Mouse (Mus musculus) neural tube, embryonic 11.5 days (tissue): ENCODE results near the gene Pgf. TPM values are rescaled to one million over a fixed set of nuclear protein-coding genes. Genes with fewer than 3 reads are reported as not detected.

Source experiments
- ATAC-seq: fragments of 200-750 bp; cut with Nextera tagmentation; 2 replicates; pipeline ENCODE4 v1.8.0; 2017; ENCODE audit warnings: moderate number of reproducible peaks, mild to moderate bottlenecking, moderate TSS enrichment, moderate library complexity; ENCODE audit not compliant: insufficient read depth, low FRiP score, low TSS enrichment
- DNase-seq: peaks from one replicate; pipeline ENCODE4 v3.0.0-alpha.2; 2015; ENCODE audit warnings: low spot score
- H3K27ac ChIP-seq: fragments of 300-500 bp; sonication (generic); 2 replicates; pipeline ENCODE4 v1.5.1; 2014; ENCODE audit warnings: low read depth, mild to moderate bottlenecking, low read length
- H3K27me3 ChIP-seq: fragments of 300-500 bp; sonication (generic); 2 replicates; pipeline ENCODE4 v1.6.1; 2014; ENCODE audit warnings: mild to moderate bottlenecking, low read length, mixed read lengths; ENCODE audit not compliant: control insufficient read depth, insufficient read depth
- H3K36me3 ChIP-seq: fragments of 300-500 bp; sonication (generic); 2 replicates; pipeline ENCODE4 v1.6.1; 2014; ENCODE audit warnings: mild to moderate bottlenecking, low read length, moderate library complexity, mixed read lengths; ENCODE audit not compliant: control insufficient read depth, insufficient read depth
- H3K4me1 ChIP-seq: fragments of 300-500 bp; sonication (generic); 2 replicates; pipeline ENCODE4 v1.6.1; 2014; ENCODE audit warnings: low read length, mixed read lengths; ENCODE audit not compliant: control insufficient read depth, insufficient read depth
- H3K4me2 ChIP-seq: fragments of 300-500 bp; sonication (generic); 2 replicates; pipeline ENCODE4 v1.6.1; 2014; ENCODE audit warnings: low read depth, mild to moderate bottlenecking, moderate library complexity
- H3K4me3 ChIP-seq: fragments of 300-500 bp; sonication (generic); 2 replicates; pipeline ENCODE4 v1.5.1; 2014; ENCODE audit warnings: low read depth, low read length
- H3K9ac ChIP-seq: fragments of 300-500 bp; sonication (generic); 2 replicates; pipeline ENCODE4 v1.6.1; 2014; ENCODE audit warnings: mild to moderate bottlenecking, low read length
- H3K9me3 ChIP-seq: fragments of 300-500 bp; sonication (generic); 2 replicates; pipeline ENCODE4 v1.6.1; 2016; ENCODE audit warnings: low read length; ENCODE audit not compliant: control insufficient read depth
- WGBS: fragments of 180-500 bp; shearing (Covaris S2); extraction: QIAGEN DNeasy Blood & Tissue Kit; methylation state at CpG from one replicate; pipeline ENCODE4 v1.1.7; 2014; 5-methylcytosine and 5-hydroxymethylcytosine counted together
- polyA plus RNA-seq: library from polyadenylated mRNA; unstranded; fragments of >200 nt; fragmentation: Nextera tagmentation; extraction: Ambion mirVana; gene quantifications from 2 replicates; pipeline ENCODE4 v1.2.1, GENCODE M21; 2014

Gene Pgf
- polyA plus RNA-seq, 1 experiment from 2014 or later: 7.1 TPM

GRCm38 (mm10) chr12:85159592-85159991 lies 18.0 kb downstream of the Pgf start:
- H3K4me1 ChIP-seq: no peaks in the 10 kb centered on the region
- no peak overlapping the region for H3K9ac ChIP-seq
- H3K4me2 ChIP-seq: no peak overlapping the region
- H3K27me3 ChIP-seq: no peaks in the 10 kb centered on the region
- ATAC-seq: no peak
- no peak for DNase-seq
- H3K27ac ChIP-seq: no peak overlapping the region
- H3K9me3 ChIP-seq: no peaks in the 10 kb centered on the region
- 76% methylated on average over 5 of the region's 5 CpGs for WGBS
- no peaks in the 10 kb centered on the region for H3K36me3 ChIP-seq
- H3K4me3 ChIP-seq: no peak overlapping the region

DNA sequence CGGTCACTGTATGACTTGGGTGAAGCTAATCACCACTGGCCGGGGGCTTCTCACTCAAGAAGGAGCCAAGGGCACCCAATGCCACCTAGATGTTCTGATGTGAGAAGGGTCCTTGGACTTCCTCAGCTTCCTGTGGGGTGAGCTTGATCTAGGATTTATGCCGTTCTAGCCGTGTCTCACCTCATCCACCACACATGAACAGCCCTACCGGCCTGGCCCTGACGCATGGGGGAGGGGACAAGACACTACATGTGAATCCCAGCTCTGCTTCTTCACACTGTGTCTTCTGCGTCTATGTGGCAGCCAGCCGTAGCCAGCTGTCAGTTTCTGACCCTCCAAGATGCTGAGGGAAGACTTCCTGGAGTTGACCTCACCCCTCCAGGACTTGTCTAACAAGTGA lies 18.8 kb downstream of the Pgf start:
- DNase-seq: no peak

DNA sequence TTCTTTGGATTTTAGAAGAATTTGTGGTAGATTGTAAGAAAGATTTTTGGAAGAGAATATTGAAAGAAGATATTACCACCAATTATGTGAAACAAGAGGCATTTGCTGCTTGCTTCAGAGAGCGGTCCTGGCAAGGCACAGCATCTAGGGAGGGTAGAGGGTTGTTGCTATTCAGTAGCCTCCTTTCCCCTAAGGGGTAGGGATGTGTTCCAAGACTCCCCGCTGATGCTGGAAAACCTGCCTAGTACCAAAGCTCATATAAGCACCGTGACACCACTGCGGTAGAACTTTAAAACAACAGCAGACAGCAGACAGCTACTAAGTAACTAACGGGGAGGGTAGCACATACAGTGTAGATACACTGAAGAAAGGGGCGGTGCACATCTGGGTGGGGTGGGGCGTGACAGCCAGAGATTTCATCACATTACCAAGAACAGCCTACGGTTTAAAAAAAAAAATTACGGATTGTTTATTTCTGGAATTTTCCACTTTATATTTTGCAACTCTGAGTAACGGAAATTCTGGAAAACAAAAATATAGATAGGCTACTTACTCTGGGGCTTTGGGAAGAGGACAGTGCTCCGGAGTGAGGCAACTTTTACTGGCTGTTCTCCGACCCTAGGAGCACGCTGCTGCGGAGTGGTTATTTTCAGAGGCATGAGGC lies 19.7 kb downstream of the Pgf start:
- no peaks in the 10 kb centered on the region for H3K27me3 ChIP-seq
- H3K9me3 ChIP-seq: no peaks in the 10 kb centered on the region
- no peak overlapping the region for H3K4me2 ChIP-seq
- H3K4me1 ChIP-seq: no peaks in the 10 kb centered on the region
- no peak overlapping the region for H3K9ac ChIP-seq
- no peaks in the 10 kb centered on the region for H3K36me3 ChIP-seq
- DNase-seq (no peak), ATAC-seq (no peak)
- 87% methylated on average over 14 of the region's 14 CpGs for WGBS
- H3K27ac ChIP-seq: no peak overlapping the region
- H3K4me3 ChIP-seq: no peak overlapping the region

More for the DNA sequence above, 18.8 kb downstream of the Pgf start:
- Histone ChIP-seq H3K9ac (no peak overlapping the region), H3K27me3 (no peaks in the 10 kb centered on the region), H3K9me3 (no peaks in the 10 kb centered on the region), H3K4me2 (no peak overlapping the region), H3K27ac (no peak overlapping the region), H3K36me3 (no peaks in the 10 kb centered on the region), H3K4me1 (no peaks in the 10 kb centered on the region), H3K4me3 (no peak overlapping the region)
- WGBS: 90% methylated on average over 8 of the region's 8 CpGs
- no peak for ATAC-seq

DNA sequence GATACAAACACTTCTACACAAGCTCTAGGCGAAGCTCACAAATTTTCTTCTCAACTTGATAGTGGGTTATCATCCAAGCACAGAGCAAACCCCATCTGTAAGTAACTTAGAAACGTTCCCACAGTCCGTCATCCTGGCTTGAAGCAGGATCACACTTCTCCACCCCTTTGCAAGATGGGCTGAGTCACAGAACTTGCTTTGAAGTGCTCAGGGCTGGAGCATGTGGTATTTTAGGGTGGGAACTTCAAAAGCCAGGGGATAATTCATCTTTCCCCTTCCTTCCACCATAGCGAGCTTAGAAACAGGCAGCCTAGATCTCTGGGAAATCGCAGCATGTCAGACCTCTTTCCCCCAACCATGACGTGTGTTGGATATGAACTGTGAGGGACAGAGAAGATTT lies 21.3 kb downstream of the Pgf start:
- 41% methylated on average over 6 of the region's 6 CpGs for WGBS
- Histone ChIP-seq H3K4me3 (no peak overlapping the region), H3K27me3 (no peaks in the 10 kb centered on the region), H3K4me1 (no peaks in the 10 kb centered on the region), H3K4me2 (no peak overlapping the region), H3K27ac (no peak overlapping the region), H3K36me3 (no peaks in the 10 kb centered on the region), H3K9ac (no peak overlapping the region), H3K9me3 (no peaks in the 10 kb centered on the region)
- ATAC-seq (no peak), DNase-seq (no peak)

DNA sequence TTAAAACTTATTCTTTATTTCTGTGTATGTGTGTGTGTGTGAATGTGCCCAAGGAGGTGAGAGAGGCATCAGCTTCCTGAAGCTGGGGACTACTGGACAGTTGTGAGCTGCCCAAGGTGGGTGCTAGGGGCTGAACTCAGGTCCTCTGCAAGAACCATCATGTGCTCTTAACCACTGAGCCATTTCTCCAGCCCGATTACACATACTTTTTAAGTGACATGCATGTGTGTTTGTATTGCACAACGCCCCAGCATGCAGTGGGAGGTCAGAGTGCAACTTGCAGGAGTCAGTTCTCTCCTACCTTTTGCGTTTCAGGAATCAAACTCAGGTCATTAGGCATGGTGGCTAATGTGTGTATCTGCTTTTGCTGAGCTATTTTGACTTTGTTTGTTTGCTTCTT lies 24.6 kb downstream of the Pgf start:
- no peak for DNase-seq
- Histone ChIP-seq H3K9ac (no peak overlapping the region), H3K4me2 (no peak overlapping the region), H3K4me1 (no peaks in the 10 kb centered on the region), H3K27me3 (0 out of 2 replicates have a peak, but pooled peaks cover 4% of the 10 kb centered on the region), H3K4me3 (no peak overlapping the region), H3K9me3 (no peaks in the 10 kb centered on the region), H3K27ac (no peak overlapping the region), H3K36me3 (no peaks in the 10 kb centered on the region)
- 85% methylated on average over 3 of the region's 3 CpGs for WGBS
- no peak for ATAC-seq

DNA sequence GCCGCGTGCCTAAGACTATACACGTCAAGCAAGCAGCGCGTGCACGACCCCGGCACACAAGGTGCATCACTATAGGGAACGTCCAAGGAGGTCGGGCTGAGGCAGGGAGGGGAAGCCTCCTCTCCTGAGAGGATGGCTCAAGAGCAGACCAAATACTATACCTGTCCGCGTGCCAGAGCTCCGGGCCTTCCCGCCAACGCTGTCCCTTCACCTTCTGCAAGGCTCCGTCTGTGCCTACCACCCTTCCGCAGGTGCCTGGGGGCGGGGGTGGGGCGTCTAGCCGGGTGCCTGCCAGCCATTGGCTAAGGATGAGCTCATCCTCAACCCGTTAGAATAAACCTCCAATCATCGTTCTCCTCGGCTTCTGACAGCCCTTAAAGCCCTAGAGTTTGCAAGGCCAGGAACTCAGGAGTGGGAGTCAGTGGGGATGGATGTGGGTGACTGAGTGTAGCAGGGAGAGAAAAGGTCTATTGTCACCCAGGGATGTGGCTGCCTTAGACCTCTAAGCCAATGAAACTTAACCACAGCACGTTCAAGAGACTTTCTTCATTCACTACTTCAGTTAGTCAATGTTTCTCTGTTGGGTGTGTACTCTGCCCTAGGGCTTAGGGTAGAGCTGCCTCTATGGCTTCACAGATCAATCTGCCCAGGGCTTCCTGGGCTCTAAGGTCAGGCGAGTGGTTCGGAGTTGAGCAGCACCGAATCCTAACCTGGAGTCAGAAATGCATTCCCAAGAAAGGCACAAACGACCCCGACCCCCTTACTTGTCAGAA lies 26.4 kb downstream of the Pgf start, which contains the start of gene Rps6kl1:
Gene Rps6kl1 (minus strand): TSS at position 263 of the 773 bp plus-strand sequence.
- H3K9me3 ChIP-seq: no peaks in the 10 kb centered on the region
- 0 out of 2 replicates have a peak, but pooled peaks cover 4% of the 10 kb centered on the region for H3K27me3 ChIP-seq
- peak within 1 kb of the TSS; percentile 15 for H3K9ac ChIP-seq
- no peaks in the 10 kb centered on the region for H3K4me1 ChIP-seq
- peak; percentile 67 for DNase-seq
- no peaks in the 10 kb centered on the region for H3K36me3 ChIP-seq
- 18% methylated on average over 27 of the region's 28 CpGs for WGBS
- peak within 1 kb of the TSS; percentile 33 for H3K4me3 ChIP-seq
- peak within 1 kb of the TSS; percentile 11; the same call in 1 of the 2 replicates for H3K27ac ChIP-seq
- ATAC-seq: peak; percentile 75; the same call in 1 of the 2 replicates
- H3K4me2 ChIP-seq: peak within 1 kb of the TSS; percentile 50

GRCm38 (mm10) chr12:85150321-85151001 lies 27.1 kb downstream of the Pgf start:
- Histone ChIP-seq H3K27ac (peak overlapping the region; percentile 11; the same call in 1 of the 2 replicates), H3K36me3 (no peaks in the 10 kb centered on the region), H3K27me3 (0 out of 2 replicates have a peak, but pooled peaks cover 4% of the 10 kb centered on the region), H3K4me3 (peak overlapping the region; percentile 33), H3K9ac (peak overlapping the region; percentile 15), H3K4me2 (peak overlapping the region; percentile 50), H3K9me3 (no peaks in the 10 kb centered on the region), H3K4me1 (no peaks in the 10 kb centered on the region)
- 0 out of 2 replicates have a peak, but pooled peaks have one; percentile 13 for ATAC-seq
- no peak for DNase-seq
- WGBS: 11% methylated on average over 20 of the region's 20 CpGs

DNA sequence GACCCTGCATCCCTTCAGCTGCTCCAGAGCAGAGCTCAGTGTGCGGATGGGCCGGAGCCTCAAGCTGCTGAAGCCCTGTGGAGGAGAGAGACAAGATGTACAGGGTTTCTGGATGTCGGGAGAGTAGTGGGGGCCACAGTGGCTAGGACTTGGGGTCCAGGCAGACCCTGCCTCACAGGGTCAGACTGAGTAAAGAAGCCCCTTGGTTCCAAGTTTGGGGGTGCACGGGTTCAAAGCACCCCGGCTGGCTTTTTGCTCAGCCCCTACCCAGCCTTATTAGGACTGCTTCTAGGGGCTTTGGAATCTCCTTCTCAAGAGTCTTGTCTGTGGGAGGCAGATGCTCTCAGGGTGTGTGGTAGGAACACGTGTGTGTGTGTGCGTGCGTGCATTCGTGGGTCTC lies 30.7 kb downstream of the Pgf start:
- Histone ChIP-seq H3K4me2 (no peak overlapping the region), H3K27me3 (0 out of 2 replicates have a peak, but pooled peaks cover 4% of the 10 kb centered on the region), H3K9ac (no peak overlapping the region), H3K9me3 (no peaks in the 10 kb centered on the region), H3K36me3 (no peaks in the 10 kb centered on the region), H3K27ac (no peak overlapping the region), H3K4me3 (no peak overlapping the region), H3K4me1 (no peaks in the 10 kb centered on the region)
- no peak for ATAC-seq
- WGBS: 81% methylated on average over 9 of the region's 9 CpGs
- DNase-seq: no peak
